Mouse (Mus musculus) olfactory bulb, adult 2 months (tissue): ENCODE data around the gene Sod3.

Experiments used
- CTCF ChIP-seq: fragments of 200-500 bp; IDR thresholded peaks from 2 replicates; pipeline ENCODE4 v1.5.1; 2012; ENCODE audit warnings: low read depth, mild to moderate bottlenecking, low read length, moderate library complexity; ENCODE audit not compliant: insufficient read depth
- POLR2A ChIP-seq: fragments of 200-500 bp; IDR thresholded peaks from 2 replicates; pipeline ENCODE4 v1.6.1; 2012; ENCODE audit warnings: mild to moderate bottlenecking, low read depth, low read length, moderate library complexity; ENCODE audit not compliant: insufficient read depth

GRCm38 (mm10) chr5:52319499-52319898, 44.1 kb upstream of the Sod3 start:
- TF ChIP-seq CTCF (no peak), POLR2A (no peak)
